Mouse (Mus musculus) layer of hippocampus, postnatal 36 days (tissue): ENCODE measurements around the gene Cyp2d26. TPM values are rescaled to one million over a fixed set of nuclear protein-coding genes. Genes with fewer than 3 reads are reported as not detected.

Source experiments
- DNase-seq, 2 experiments: peaks; one replicate each; pipeline ENCODE4 v3.0.0; 2022
- microRNA-seq, 2 experiments: library from miRNA; unstranded; fragments of <30 nt; microRNA quantifications; one replicate each; pipeline ENCODE4 v1.2.0; 2021
- total RNA-seq, 2 experiments: library from RNA; stranded (reverse); gene quantifications; 2 replicates each; pipeline ENCODE4 v1.2.3; 2021

Gene Cyp2d26
- total RNA-seq, 2 experiments from 2014 or later: not detected

DNA sequence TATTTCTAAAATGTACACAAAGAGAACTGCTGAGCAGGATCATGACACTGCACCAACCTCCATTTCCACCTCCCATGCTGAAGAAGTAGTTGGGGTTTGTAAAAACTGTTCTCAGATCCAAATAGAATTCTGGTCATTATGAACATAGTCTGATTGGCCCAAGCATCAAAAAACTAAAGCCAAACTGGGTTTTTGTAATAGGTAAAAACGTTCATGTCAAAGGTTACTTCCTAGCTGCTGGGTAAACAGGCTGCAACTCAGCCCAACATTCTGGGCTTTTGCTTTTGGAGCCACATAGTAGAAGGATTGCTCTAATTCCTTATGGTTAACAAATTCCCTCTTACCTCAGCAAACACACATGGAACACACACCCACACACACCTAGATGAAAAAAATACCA lies 46.0 kb downstream of the Cyp2d26 start:
- DNase-seq: no peak

DNA sequence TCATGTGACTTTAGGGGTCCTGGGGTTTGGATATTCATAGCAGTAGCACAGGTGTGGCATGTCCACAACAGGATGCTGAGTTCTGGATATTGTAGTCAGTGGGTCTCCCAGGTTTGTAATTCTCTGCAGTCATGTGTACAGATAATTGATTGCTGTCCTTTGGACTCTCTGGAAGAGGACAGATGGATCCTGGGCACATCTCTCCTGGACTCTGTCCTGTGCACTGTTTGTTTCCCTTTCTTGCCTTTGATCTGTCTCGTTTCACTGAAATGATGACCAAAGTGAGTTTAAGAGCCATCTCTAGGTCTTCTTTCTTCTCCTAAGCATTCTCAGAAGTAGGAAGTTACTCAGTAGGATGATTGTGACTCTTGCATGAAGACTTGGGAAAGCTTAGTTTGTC lies 46.6 kb downstream of the Cyp2d26 start:
- DNase-seq: no peak

Small RNAs within 50 kb of the gene (microRNA-seq; reads per million reads assigned to microRNA genes)
- 0 reads per million in 2 experiments for gene Gm27618

Other genes with a start within 250 kb of the Cyp2d26 start
- not detected for gene Cyp2d12, start 239.2 kb downstream of the Cyp2d26 start, total RNA-seq
- gene Cyp2d34, start 173.3 kb downstream of the Cyp2d26 start, total RNA-seq: not detected
- gene Cyp2d40, start 30.1 kb downstream of the Cyp2d26 start, total RNA-seq: not detected
- 100 to 1,000 TPM; 212 to 230 TPM for gene Tcf20, start 193.6 kb upstream of the Cyp2d26 start, total RNA-seq
- 1 to 10 TPM; 1.8 to 2.1 TPM for gene Nfam1, start 239.0 kb upstream of the Cyp2d26 start, total RNA-seq